Mouse (Mus musculus) left cerebral cortex, adult 6 months (tissue): ENCODE results near the gene Baz1a. TPM values are rescaled to one million over a fixed set of nuclear protein-coding genes. Genes with fewer than 3 reads are reported as not detected.

Source experiments
- long read RNA-seq, 2 experiments: library from polyadenylated mRNA; unstranded; transcript quantifications; one replicate each; pipeline ENCODE4 v2.0.0; 2019 to 2020
- polyA plus RNA-seq: library from polyadenylated mRNA; unstranded; fragments of <200 nt; fragmentation: Nextera tagmentation; gene quantifications from 2 replicates; pipeline ENCODE4 v1.2.3, GENCODE M21; 2021

Baz1a gene
- polyA plus RNA-seq: 0.64 and 0.69 TPM in 2 replicates
- long read RNA-seq, experiment 1, partial matches to known transcripts: 1 of 1 reads
- long read RNA-seq, experiment 1, other reads (novel, unspliced or antisense): 0 of 1 reads
- long read RNA-seq, experiment 2: 0 reads

DNA sequence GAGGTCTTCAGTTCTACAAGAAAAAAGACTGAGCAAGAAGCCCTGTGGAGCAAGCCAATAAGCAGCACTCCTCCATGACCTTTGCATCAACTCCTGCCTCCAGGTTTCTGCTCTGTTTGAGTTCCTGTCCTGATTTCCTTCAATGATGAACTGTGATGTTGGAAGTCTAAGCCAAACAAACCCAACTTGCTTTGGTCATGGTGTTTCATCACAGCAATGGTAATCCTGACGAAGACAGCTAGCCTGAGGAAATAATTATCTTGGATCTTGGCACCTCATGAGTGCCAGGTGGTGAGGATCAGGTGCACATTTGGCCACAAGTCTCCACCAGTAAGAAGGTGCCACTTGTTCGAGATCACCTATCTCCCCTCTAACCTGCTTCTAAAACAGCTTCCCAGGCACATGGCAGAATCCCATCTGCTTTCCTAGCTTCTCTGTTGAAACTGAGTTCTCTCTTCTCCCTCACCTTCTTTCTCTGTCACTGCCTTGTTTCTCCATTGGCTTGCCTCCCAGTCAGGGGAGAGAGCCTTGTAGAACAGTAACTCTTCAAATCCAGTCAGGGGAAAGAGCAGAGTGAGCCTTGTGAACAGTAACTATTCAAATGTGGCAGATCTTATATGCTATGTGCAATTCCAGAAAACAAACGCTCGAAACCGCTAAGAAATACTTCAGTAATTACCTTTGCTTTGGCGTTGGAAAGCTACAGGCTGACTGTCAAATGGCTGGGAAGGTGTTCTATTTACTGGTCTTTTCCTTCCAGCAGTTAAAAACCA, at the start of gene Baz1a:
TSS of gene Baz1a (minus strand) at position 723 of the 773 bp plus-strand sequence.

DNA sequence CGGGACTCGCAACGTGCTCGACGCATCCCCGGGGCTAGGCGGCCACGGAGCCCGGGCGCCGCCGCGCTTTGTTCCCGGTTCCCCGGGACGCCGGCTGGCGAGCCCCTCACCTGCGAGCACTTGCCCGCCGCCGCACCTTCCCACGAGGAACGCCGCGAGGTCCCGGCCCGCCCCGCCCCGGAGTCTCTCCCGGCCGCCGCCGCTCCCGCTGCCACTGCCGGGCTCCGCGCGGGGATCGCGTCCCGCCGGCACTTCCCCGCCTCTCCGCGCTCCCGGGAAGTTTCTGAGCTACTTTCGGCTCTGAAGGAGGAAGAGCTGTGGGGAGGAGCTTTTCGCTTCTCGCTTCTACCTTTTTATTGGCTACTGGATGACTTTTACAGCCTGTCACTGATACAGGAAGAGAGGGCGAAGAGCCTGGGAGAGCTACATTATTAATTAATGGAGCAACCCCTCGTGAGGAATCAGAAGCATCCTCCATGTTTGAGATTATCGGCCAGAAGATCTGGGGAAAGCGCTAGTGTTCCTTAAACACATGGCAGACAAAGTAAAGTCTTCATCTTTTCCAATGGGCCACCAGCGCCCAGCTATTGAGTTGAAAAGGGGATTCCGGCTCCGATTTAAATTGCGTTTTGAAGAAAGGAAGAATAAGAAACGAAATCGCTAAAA, 28.0 kb downstream of the Baz1a start, which contains the start of gene Gm20403:
TSS of gene Gm20403 (minus strand) at position 478 of the 666 bp plus-strand sequence.

DNA sequence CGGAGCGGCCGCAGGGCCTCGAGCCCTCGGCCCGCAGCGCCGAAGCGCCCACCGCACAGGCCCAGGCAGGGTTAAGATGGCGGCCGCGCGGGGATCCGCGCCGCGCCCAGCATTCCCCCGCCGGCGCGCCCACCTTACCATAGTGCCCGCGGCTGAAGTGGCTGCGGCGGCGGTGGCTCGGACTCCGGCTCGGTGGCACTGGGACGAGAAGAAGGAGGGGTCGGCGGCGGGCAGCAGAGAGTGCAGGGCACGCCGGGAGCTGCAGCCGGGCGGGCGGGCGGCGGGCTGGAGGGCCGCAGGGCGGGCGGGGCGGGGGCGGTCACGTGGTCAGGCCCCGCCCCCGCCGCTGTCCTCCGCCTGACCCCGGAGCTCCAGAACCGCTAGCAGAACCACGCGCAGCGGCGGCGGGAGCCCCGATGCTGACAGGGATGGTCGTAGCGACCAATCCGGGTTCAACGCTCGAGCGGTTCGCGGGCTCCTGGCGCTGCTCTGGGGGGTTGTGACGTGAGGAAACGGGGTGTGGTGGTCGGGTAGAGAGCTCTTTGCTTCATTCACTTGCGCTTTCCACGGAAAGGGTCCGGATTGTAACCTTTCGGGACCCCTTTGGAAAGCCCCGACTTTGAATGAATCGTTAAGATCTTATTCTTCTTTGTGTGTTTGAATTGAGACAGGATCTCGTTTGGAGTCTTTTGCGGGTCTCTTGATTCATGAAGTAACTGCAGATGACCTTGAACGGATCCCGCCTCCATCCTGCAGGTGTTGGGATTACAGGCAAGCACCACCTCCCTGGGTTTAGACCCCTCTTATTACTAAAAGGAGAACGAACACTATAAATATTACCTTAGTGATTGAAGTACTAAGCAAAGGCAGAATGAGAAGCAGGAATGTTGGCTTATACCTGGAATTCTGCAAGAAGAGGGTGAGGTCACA, 151.3 kb downstream of the Baz1a start, which contains the start of gene Cfl2:
TSS of gene Cfl2 (minus strand) at position 272 of the 930 bp plus-strand sequence.

Other genes starting within 250 kb of the Baz1a start
- gene Snx6, start 218.6 kb downstream of the Baz1a start, polyA plus RNA-seq: 75.9 and 88.9 TPM in 2 replicates
- gene Cfl2, start 151.5 kb downstream of the Baz1a start, polyA plus RNA-seq: 94.3 and 126 TPM in 2 replicates
- gene Gm20403, start 27.8 kb downstream of the Baz1a start, polyA plus RNA-seq: not detected in 2 replicates
- gene 2700097O09Rik, start 65.8 kb upstream of the Baz1a start, polyA plus RNA-seq: 11.2 and 11.5 TPM in 2 replicates
- 79.2 and 140 TPM in 2 replicates for gene Srp54a, start 65.9 kb upstream of the Baz1a start, polyA plus RNA-seq
- 43.5 and 48.7 TPM in 2 replicates for gene Fam177a, start 110.1 kb upstream of the Baz1a start, polyA plus RNA-seq
- 41.2 and 46.7 TPM in 2 replicates for gene Srp54b, start 140.8 kb upstream of the Baz1a start, polyA plus RNA-seq
- not detected in 2 replicates for gene 1700047I17Rik2, start 185.2 kb upstream of the Baz1a start, polyA plus RNA-seq
- 52.2 and 80.8 TPM in 2 replicates for gene Srp54c, start 215.8 kb upstream of the Baz1a start, polyA plus RNA-seq